Mouse (Mus musculus) cerebellum, adult 2 months (tissue): Measurements from ENCODE around the gene Ergic2. TPM values are rescaled to one million over a fixed set of nuclear protein-coding genes. Genes with fewer than 3 reads are reported as not detected.

Source experiments
- DNase-seq, 2 experiments: peaks; one replicate each; pipeline ENCODE4 v3.0.0; 2021
- H3K27ac ChIP-seq: fragments of 200-500 bp; 2 replicates; pipeline ENCODE4 v1.5.1; 2012; ENCODE audit warnings: low read length, control low read depth, inconsistent platforms; ENCODE audit not compliant: insufficient read depth
- H3K27me3 ChIP-seq: fragments of 200-500 bp; 2 replicates; pipeline ENCODE4 v1.6.1; 2012; ENCODE audit warnings: inconsistent platforms, mild to moderate bottlenecking, low read length, moderate library complexity; ENCODE audit not compliant: control insufficient read depth, insufficient read depth
- H3K4me1 ChIP-seq: fragments of 200-500 bp; 2 replicates; pipeline ENCODE4 v1.6.1; 2011; ENCODE audit warnings: low read length; ENCODE audit not compliant: control insufficient read depth, insufficient read depth
- H3K4me3 ChIP-seq: fragments of 200-500 bp; replicated peaks from 2 replicates; pipeline ENCODE3; 2011; ENCODE audit warnings: mild to moderate bottlenecking, low read depth, low read length, control low read depth; ENCODE audit not compliant: insufficient read depth
- CTCF ChIP-seq: fragments of 200-500 bp; IDR thresholded peaks from 2 replicates; pipeline ENCODE4 v1.5.1; 2011; ENCODE audit warnings: low read depth, mild to moderate bottlenecking, control low read depth, low read length, moderate library complexity, borderline replicate concordance; ENCODE audit not compliant: insufficient read depth
- POLR2A ChIP-seq: fragments of 200-500 bp; IDR thresholded peaks from 2 replicates; pipeline ENCODE4 v1.6.1; 2011; ENCODE audit warnings: low read length, control low read depth, borderline replicate concordance; ENCODE audit not compliant: insufficient read depth
- WGBS: fragments of 180-500 bp; shearing (Covaris S2); methylation state at CpG from one replicate; pipeline ENCODE4 v1.1.7; 2018; 5-methylcytosine and 5-hydroxymethylcytosine counted together
- polyA plus RNA-seq: library from polyadenylated mRNA; depleted of rRNA; stranded (reverse); fragments of >200 nt; gene quantifications from 2 replicates; pipeline ENCODE4 v1.2.3, GENCODE M21; 2012

The Ergic2 gene
- polyA plus RNA-seq, 1 experiment: 57.9 TPM

DNA sequence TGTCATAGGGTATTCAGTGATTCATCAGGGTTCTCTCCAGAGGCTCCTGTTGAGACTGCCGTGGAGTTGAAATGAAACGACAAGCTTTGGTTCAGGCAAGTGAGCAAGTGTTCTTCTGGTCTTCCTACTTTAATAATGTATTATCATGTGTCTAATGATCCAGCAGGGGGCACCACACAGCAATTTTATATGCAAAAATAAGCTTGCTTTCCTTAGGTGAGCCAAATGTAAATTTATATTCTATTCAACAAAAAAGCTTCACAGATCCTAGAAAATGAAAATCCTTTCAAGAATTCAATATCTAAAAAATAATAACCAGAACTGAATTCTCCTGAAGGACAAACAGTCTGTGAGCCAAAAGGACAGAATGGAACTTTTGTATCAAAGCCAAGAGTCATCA is 36.5 kb upstream of the Ergic2 start:
- H3K4me1 ChIP-seq: no peaks in the 10 kb centered on the region
- TF ChIP-seq CTCF: no peak
- no peak for TF ChIP-seq POLR2A
- DNase-seq: no peak
- H3K27ac ChIP-seq: no peak overlapping the region
- 3% methylated on average over 2 of the region's 2 CpGs for WGBS
- H3K27me3 ChIP-seq: no peaks in the 10 kb centered on the region
- no peak overlapping the region for H3K4me3 ChIP-seq

DNA sequence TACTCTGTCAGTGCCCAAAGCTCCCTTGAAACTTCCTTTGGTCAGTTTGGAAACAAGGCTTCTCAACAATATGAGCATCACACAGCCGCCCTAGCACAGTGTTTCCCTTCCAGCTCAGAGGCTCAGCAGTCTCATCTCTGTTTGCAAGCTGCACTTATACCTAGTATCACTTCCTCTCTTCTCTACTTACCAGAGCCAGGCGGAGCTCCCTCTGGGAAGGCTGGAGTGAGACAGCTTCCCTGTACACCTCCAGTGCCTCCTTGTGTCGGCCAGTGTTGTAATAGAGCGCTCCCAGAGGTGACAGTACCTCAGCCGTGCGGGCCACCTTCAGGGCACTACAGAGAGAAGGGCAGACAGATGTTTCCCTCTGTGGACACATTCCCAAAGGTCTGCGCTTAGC is 34.4 kb upstream of the Ergic2 start:
- H3K27ac ChIP-seq: no peak overlapping the region
- no peak overlapping the region for H3K4me3 ChIP-seq
- TF ChIP-seq CTCF (no peak), POLR2A (no peak)
- DNase-seq: no peak
- H3K4me1 ChIP-seq: no peaks in the 10 kb centered on the region
- 79% methylated on average over 7 of the region's 7 CpGs for WGBS
- no peaks in the 10 kb centered on the region for H3K27me3 ChIP-seq

DNA sequence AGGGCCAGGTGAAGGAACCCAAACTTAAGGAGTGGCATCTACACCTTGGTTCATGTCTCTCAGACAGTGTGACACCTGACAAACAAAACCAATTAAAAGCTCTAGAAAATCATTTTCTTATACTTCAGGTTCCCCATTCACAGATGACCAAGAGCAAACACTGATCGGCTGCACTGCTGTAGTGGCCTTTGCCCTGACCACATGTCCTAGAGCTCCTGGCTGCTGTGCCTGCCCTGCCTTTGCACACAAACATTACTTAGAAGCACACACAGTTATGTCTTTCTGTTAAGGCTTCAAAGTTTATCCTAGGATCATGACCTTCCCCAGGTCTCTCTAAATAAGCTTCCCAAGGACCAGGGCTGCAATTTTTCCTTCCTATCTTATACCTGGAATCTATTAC is 32.7 kb upstream of the Ergic2 start:
- WGBS: 94% methylated on average over 1 of the region's 1 CpGs
- TF ChIP-seq CTCF (no peak), POLR2A (no peak)
- H3K27ac ChIP-seq: no peak overlapping the region
- H3K27me3 ChIP-seq: no peaks in the 10 kb centered on the region
- DNase-seq: no peak
- no peaks in the 10 kb centered on the region for H3K4me1 ChIP-seq
- no peak overlapping the region for H3K4me3 ChIP-seq

DNA sequence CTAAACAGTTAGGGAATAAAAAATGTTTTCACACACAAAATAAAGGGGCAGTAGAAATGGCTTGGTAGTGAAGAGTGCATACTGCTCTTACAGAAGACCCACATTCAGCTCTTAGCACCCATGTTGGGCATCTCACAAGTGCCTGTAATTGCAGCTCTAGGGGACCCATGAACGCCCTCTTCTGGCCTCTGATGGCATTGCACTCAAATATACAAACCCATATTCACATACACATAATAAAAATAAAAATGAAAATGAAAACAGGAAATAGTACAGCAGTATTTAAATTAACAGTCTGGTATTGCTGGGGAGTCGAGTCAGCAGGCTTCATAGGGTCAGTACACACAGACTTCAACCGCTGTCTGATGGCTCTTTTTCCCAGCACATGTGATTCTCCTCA is 30.1 kb upstream of the Ergic2 start:
- H3K27ac ChIP-seq: no peak overlapping the region
- TF ChIP-seq POLR2A (no peak), CTCF (no peak)
- H3K4me1 ChIP-seq: no peaks in the 10 kb centered on the region
- H3K27me3 ChIP-seq: no peaks in the 10 kb centered on the region
- no peak for DNase-seq
- H3K4me3 ChIP-seq: no peak overlapping the region
- 64% methylated on average over 3 of the region's 3 CpGs for WGBS

DNA sequence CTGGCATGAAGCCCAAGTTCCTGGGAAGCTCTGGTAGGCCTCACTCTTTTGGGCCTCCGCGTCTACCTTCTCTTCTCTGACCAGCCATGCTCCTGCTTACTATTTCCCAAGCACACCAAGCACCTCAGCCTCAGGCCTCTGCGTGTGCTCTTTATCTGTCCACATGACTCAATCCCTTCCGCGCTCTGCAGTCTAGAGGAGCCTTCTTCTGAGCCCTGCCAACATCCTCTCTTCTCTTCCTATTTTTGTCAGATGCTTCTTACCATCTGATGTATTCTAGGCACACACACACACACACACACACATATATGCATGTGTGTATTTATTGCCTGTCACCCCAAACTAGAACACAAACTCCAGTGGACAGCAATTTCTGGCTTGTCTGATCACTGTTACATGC is 29.5 kb upstream of the Ergic2 start:
- H3K27ac ChIP-seq: no peak overlapping the region
- TF ChIP-seq POLR2A (no peak), CTCF (no peak)
- no peak overlapping the region for H3K4me3 ChIP-seq
- no peaks in the 10 kb centered on the region for H3K4me1 ChIP-seq
- no peak for DNase-seq
- no peaks in the 10 kb centered on the region for H3K27me3 ChIP-seq
- 75% methylated on average over 5 of the region's 5 CpGs for WGBS

DNA sequence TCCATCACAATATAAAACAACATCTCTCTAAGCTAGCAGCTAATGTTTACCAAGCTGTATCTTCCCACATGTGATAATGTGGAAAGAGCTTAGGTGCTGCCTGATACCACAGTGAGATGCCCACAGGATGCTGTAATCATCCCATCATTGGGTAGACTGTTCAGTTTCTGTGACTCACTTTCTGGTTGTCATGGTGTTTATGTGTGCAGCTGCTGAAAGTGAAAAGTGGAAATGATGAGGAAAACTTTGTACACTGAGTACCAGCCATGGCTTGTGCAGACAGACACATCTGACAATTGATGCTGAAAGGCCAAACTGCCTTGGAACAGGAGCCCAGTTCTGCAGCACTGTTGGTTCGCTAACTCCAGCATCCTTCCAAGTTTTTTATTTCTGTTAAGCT is 27.1 kb upstream of the Ergic2 start:
- WGBS: 100% methylated on average over 1 of the region's 1 CpGs
- Histone ChIP-seq H3K4me3 (no peak overlapping the region), H3K4me1 (no peaks in the 10 kb centered on the region), H3K27ac (no peak overlapping the region), H3K27me3 (no peaks in the 10 kb centered on the region)
- DNase-seq: no peak
- TF ChIP-seq POLR2A: no peak
- TF ChIP-seq CTCF: no peak

DNA sequence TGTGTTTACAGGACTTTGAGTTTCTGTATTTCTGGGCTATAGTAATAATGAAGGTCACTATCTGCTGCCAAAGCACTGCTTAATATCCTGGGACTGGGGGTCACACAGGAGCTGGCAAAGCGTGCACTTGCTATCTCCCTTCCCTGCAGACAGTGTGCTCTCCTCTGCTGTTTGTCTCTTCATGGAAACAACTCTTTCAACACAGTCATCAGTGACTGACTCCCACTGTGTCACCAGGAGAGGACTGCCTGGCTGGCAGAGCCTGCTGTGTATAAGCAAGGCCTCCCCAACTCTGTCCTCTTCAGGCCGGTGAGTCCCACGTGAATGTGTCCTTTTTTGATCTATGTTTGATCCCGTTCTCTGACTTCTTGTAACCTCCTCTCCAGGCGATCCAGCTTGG is 25.3 kb upstream of the Ergic2 start:
- no peak for DNase-seq
- no peak overlapping the region for H3K27ac ChIP-seq
- TF ChIP-seq POLR2A: no peak
- TF ChIP-seq CTCF: no peak

DNA sequence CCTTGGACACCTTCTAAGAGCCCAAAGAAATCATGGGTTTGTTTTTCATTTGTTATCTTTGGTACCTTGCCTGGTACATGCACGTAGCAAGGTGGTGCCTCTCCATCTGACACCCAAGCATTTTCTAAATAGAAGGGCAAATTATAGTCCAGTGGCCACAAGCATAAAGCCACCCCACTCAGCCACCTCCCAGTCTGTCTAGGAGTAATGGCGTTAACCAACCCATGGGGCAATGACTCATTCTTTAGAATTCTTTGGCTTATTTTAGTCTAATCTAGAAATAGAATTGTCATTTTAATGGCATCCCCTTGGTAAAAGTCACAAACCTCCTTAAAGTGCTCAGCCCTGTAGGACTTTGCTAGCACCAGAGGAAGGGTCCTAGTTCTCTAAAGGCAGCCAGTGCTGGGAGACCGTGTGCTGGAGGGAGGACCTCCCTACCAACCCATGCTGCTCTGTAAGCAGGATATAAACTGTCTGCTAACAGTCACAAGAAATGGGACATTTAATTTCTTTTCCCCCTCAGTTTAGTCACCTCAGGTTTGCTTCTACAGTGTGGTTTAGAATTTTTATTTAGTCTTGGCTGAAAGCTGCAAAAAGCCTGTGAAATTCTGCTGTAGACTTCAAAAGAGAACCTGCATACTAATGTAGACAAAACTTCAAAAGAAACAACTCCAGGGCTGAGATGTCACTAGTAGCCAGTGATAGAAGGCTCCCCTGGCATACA is 22.1 kb upstream of the Ergic2 start:
- WGBS: 77% methylated on average over 3 of the region's 3 CpGs
- H3K4me1 ChIP-seq: no peaks in the 10 kb centered on the region
- H3K27ac ChIP-seq: no peak overlapping the region
- H3K4me3 ChIP-seq: no peak overlapping the region
- no peaks in the 10 kb centered on the region for H3K27me3 ChIP-seq
- no peak for DNase-seq
- no peak for TF ChIP-seq POLR2A
- no peak for TF ChIP-seq CTCF

More for the DNA sequence above, 25.3 kb upstream of the Ergic2 start:
- Histone ChIP-seq H3K4me1 (no peaks in the 10 kb centered on the region), H3K4me3 (no peak overlapping the region), H3K27me3 (no peaks in the 10 kb centered on the region)
- WGBS: 32% methylated on average over 5 of the region's 5 CpGs

DNA sequence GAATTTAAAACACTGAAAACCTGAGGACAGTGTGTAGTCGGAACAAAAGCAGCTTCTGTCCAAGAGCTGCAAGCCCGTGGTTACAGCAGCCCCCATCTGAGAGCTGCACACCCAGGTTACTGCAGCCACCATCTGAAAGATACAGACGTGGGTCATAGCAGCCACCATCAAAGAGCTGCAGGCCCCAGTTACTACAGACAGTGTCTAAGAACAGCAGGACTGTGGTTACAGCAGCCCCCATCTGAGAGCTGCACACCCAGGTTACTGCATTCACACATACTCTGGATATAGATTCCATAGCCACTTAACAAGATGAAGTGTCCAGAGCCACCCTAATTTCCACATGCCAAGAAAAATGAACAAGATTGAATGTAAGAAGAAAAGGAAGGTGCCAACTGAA is 15.4 kb upstream of the Ergic2 start:
- no peaks in the 10 kb centered on the region for H3K4me1 ChIP-seq
- no peak for DNase-seq
- no peaks in the 10 kb centered on the region for H3K27me3 ChIP-seq
- WGBS: 53% methylated on average over 3 of the region's 3 CpGs
- no peak overlapping the region for H3K27ac ChIP-seq
- TF ChIP-seq CTCF (no peak), POLR2A (no peak)
- H3K4me3 ChIP-seq: no peak overlapping the region
